Mouse (Mus musculus) kidney, postnatal 0 days (tissue): ENCODE results near the gene Tesk1. TPM values are rescaled to one million over a fixed set of nuclear protein-coding genes. Genes with fewer than 3 reads are reported as not detected.

Source experiments
- ATAC-seq: fragments of 200-750 bp; cut with Nextera tagmentation; replicated peaks from 2 replicates; pipeline ENCODE4 v1.8.0; 2017; ENCODE audit warnings: low read depth, moderate number of reproducible peaks, moderate TSS enrichment, moderate library complexity; ENCODE audit not compliant: low FRiP score
- DNase-seq: peaks from one replicate; pipeline ENCODE4 v3.0.0-alpha.2; 2016; ENCODE audit warnings: low spot score
- H3K27ac ChIP-seq: fragments of 300-500 bp; sonication (generic); 2 replicates; pipeline ENCODE4 v1.5.1; 2014; ENCODE audit warnings: mild to moderate bottlenecking
- H3K27me3 ChIP-seq: fragments of 300-500 bp; sonication (generic); 2 replicates; pipeline ENCODE4 v1.6.1; 2014; ENCODE audit warnings: low read length, mixed read lengths; ENCODE audit not compliant: insufficient read depth
- H3K36me3 ChIP-seq: fragments of 300-500 bp; sonication (generic); 2 replicates; pipeline ENCODE4 v1.6.1; 2014; ENCODE audit warnings: low read length, mixed read lengths; ENCODE audit not compliant: insufficient read depth
- H3K4me1 ChIP-seq: fragments of 300-500 bp; sonication (generic); replicated peaks from 2 replicates; pipeline ENCODE4 v1.6.1; 2014; ENCODE audit warnings: antibody characterized with exemption, low read length, mixed read lengths; ENCODE audit not compliant: insufficient read depth
- H3K4me2 ChIP-seq: fragments of 300-500 bp; sonication (generic); 2 replicates; pipeline ENCODE4 v1.6.1; 2014; ENCODE audit warnings: mild to moderate bottlenecking, low read length, moderate library complexity, mixed read lengths
- H3K4me3 ChIP-seq: fragments of 300-500 bp; sonication (generic); replicated peaks from 2 replicates; pipeline ENCODE4 v1.5.1; 2014; ENCODE audit warnings: low read depth, low read length
- H3K9ac ChIP-seq: fragments of 300-500 bp; sonication (generic); 2 replicates; pipeline ENCODE4 v1.6.1; 2014; ENCODE audit warnings: low read depth, low read length
- H3K9me3 ChIP-seq: fragments of 300-500 bp; sonication (generic); replicated peaks from 2 replicates; pipeline ENCODE4 v1.6.1; 2016; ENCODE audit warnings: low read length, inconsistent platforms, mixed read lengths
- CTCF ChIP-seq: IDR thresholded peaks from 2 replicates; pipeline ENCODE4 v1.5.1; 2016; ENCODE audit warnings: antibody characterized with exemption, low read depth, mild to moderate bottlenecking, moderate library complexity
- WGBS: fragments of 180-500 bp; shearing (Covaris S2); extraction: QIAGEN DNeasy Blood & Tissue Kit; methylation state at CpG from one replicate; pipeline ENCODE4 v1.1.7; 2014; 5-methylcytosine and 5-hydroxymethylcytosine counted together
- polyA plus RNA-seq: library from polyadenylated mRNA; unstranded; fragments of >200 nt; fragmentation: Nextera tagmentation; extraction: Ambion mirVana; gene quantifications from 2 replicates; pipeline ENCODE4 v1.2.1, GENCODE M21; 2015

Tesk1 gene
- polyA plus RNA-seq, 1 experiment from 2014 or later: 9.1 TPM

DNA sequence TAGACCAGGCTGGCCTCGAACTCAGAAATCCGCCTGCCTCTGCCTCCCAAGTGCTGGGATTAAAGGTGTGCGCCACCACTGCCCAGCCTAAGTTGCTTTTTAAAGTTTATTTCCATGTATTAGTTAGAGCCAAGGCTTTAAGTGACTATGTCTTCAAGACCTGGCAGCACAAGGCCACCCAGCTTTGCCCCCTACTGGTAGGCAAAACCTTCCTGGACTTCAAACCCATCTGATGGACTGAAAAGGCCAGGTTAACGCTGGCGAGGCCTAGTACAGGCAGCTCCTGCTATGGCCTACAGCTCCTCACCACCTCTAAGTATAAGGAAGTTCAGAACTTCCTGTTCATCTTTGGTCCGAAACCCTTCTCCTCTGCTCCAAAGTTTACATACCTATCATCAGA is 34.9 kb downstream of the Tesk1 start:
- H3K4me2 ChIP-seq: no peak overlapping the region
- TF ChIP-seq CTCF: peak; percentile 32; the same call in 1 of the 2 replicates
- no peak for ATAC-seq

DNA sequence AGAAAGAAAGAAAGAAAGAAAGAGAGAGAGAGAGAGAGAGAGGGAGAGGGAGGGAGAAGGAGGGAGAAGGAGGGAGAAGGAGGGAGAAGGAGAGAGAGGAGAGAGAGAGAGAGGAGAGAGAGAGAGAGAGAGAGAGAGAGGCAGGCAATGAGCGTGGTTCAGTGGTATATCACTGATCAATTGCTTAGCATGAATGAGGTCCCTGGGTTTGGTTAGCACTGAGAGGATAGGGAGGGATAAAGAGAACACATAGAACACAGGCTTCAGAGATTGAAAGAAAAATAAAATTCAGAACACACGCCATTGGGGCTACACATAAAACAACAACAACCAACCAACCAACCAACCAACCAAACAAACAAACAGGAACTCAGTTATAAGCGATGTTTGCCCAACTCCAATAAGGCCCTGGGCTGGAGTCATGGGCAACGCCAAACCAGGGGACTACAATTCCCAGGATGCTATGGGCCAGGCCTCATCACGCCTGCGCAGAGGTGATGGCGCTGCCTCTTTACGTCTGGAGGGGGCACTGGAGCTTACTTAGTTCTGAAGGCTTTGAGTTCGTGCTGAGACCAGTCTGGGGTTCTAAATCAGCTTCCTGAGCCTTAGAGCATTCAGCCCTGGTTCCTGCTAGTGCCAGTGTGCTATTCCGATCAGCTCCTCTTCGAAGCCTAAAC is 36.3 kb downstream of the Tesk1 start:
- no peaks in the 10 kb centered on the region for H3K4me1 ChIP-seq
- peak overlapping the region; percentile 24 for H3K4me3 ChIP-seq
- ATAC-seq: peak; percentile 90
- peak; percentile 68 for TF ChIP-seq CTCF
- H3K27me3 ChIP-seq: no peaks in the 10 kb centered on the region
- peak; percentile 96 for DNase-seq
- 16% methylated on average over 11 of the region's 11 CpGs for WGBS
- H3K36me3 ChIP-seq: no peaks in the 10 kb centered on the region
- H3K9ac ChIP-seq: 0 out of 2 replicates have a peak overlapping the region, but pooled peaks have one; percentile 23
- no peaks in the 10 kb centered on the region for H3K9me3 ChIP-seq
- H3K4me2 ChIP-seq: peak overlapping the region; percentile 50
- no peak overlapping the region for H3K27ac ChIP-seq

More for the DNA sequence above, 34.9 kb downstream of the Tesk1 start:
- Histone ChIP-seq H3K4me1 (no peaks in the 10 kb centered on the region), H3K27me3 (no peaks in the 10 kb centered on the region), H3K36me3 (no peaks in the 10 kb centered on the region), H3K27ac (no peak overlapping the region), H3K9me3 (no peaks in the 10 kb centered on the region), H3K9ac (no peak overlapping the region), H3K4me3 (no peak overlapping the region)
- 86% methylated on average over 6 of the region's 6 CpGs for WGBS
- no peak for DNase-seq

- Histone ChIP-seq H3K27me3 (no peaks in the 10 kb centered on the region), H3K4me3 (peak overlapping the region; percentile 24), H3K4me2 (peak overlapping the region; percentile 50), H3K9me3 (no peaks in the 10 kb centered on the region), H3K27ac (no peak overlapping the region), H3K4me1 (no peaks in the 10 kb centered on the region), H3K36me3 (no peaks in the 10 kb centered on the region), H3K9ac (0 out of 2 replicates have a peak overlapping the region, but pooled peaks have one; percentile 23)
- WGBS: 50% methylated on average over 8 of the region's 8 CpGs
- TF ChIP-seq CTCF: no peak
- peak; percentile 25; the same call in 1 of the 2 replicates for ATAC-seq
- DNase-seq: no peak
Measured at GRCm38 (mm10) chr4:43478534-43478858, 36.8 kb downstream of the Tesk1 start.

DNA sequence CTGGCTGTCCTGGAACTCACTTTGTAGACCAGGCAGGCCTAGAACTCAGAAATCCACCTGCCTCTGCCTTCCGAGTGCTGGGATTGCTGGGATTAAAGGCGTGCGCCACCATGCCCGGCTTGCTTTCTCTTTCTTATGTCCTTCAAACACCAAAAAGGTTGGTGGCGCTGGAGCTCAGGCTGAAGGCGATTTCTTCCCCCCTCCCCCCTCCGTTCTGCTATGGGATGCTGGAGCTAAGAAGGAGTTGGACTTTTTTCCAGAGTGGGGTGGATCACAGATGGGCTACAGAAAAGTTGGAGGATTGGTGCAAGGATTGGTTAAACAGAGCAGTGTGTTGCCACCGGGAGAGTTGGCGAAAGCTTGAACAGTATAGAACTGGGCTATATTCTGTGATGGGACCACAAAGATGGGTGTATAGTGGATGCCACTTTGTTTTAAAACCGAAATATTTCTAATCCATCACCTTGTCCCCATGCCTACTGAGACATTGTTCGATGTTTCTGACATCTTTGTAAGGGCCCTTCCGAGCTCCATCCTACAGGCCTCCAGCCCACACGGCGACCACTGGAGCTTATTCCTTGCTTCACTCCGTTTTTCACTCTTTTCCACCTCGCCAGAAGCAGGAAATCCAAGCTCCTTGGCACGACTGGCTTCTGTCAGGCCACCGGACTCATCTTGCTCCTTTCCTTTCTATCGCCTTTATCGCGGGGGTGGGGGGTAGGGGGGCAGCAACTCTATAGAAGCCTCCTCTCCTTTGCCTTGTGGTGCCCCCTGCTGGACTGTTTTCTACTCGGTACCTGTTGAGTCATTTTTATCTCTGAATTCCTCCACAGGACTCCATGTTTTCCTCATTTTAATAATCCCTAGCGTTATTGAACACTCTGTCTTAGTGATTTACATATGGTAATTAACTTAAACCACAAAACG is 37.4 kb downstream of the Tesk1 start:
- no peak overlapping the region for H3K27ac ChIP-seq
- peak; percentile 77 for TF ChIP-seq CTCF
- no peaks in the 10 kb centered on the region for H3K36me3 ChIP-seq
- no peak for ATAC-seq
- no peaks in the 10 kb centered on the region for H3K9me3 ChIP-seq
- no peaks in the 10 kb centered on the region for H3K4me1 ChIP-seq
- H3K4me2 ChIP-seq: peak overlapping the region; percentile 40; the same call in 1 of the 2 replicates
- H3K4me3 ChIP-seq: no peak overlapping the region
- H3K9ac ChIP-seq: no peak overlapping the region
- DNase-seq: peak; percentile 85
- 49% methylated on average over 24 of the region's 24 CpGs for WGBS
- no peaks in the 10 kb centered on the region for H3K27me3 ChIP-seq

DNA sequence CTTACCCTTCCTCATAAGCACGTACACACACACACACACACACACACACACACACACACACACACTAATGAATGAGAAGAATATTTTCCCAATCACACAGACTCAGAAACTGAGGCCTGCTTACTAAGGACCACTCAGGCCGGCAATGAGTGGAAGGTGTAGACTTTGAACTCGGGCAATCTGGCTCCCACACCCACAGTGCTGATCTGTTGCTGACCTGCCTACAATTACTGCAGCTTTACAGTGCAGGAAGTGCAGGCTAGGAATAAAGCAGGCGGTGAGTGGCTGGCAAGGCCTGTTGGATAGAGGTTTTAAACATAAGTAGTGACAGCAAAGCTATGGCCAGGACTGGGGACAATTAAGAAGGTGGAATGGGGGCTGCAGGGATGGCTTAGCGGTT is 39.2 kb downstream of the Tesk1 start:
- Histone ChIP-seq H3K4me3 (no peak overlapping the region), H3K36me3 (no peaks in the 10 kb centered on the region), H3K9ac (no peak overlapping the region), H3K27me3 (no peaks in the 10 kb centered on the region), H3K9me3 (no peaks in the 10 kb centered on the region), H3K4me1 (no peaks in the 10 kb centered on the region), H3K27ac (no peak overlapping the region), H3K4me2 (no peak overlapping the region)
- ATAC-seq (no peak), DNase-seq (no peak)
- WGBS: 83% methylated on average over 5 of the region's 5 CpGs
- no peak for TF ChIP-seq CTCF

- Histone ChIP-seq H3K27me3 (no peaks in the 10 kb centered on the region), H3K4me2 (no peak overlapping the region), H3K36me3 (no peaks in the 10 kb centered on the region), H3K4me3 (no peak overlapping the region), H3K9me3 (no peaks in the 10 kb centered on the region), H3K9ac (no peak overlapping the region), H3K4me1 (no peaks in the 10 kb centered on the region), H3K27ac (no peak overlapping the region)
- WGBS: 75% methylated on average over 7 of the region's 7 CpGs
- DNase-seq (no peak), ATAC-seq (no peak)
- no peak for TF ChIP-seq CTCF
Measured at GRCm38 (mm10) chr4:43481894-43482456, 40.2 kb downstream of the Tesk1 start.
